Mouse (Mus musculus) megakaryocyte, embryonic 14.5 days (primary cell): Measurements from ENCODE around the gene Spata21.

Source experiments
- FLI1 ChIP-seq: IDR thresholded peaks from 2 replicates; pipeline ENCODE4 v1.6.1; 2012; ENCODE audit warnings: low read length, inconsistent platforms, mixed read lengths
- GATA1 ChIP-seq: IDR thresholded peaks from 3 replicates; pipeline ENCODE4 v1.6.1; 2012; ENCODE audit warnings: mixed read lengths, low read length, inconsistent platforms, borderline replicate concordance

- TF ChIP-seq GATA1, result no peak
- no peak for TF ChIP-seq FLI1
These were observed 29.3 kb upstream of the Spata21 start for GRCm38 (mm10) chr4:141058835-141059234.
